Comparison of ENCODE assay signal across 8 mouse cellular contexts in the genomic region with DNA sequence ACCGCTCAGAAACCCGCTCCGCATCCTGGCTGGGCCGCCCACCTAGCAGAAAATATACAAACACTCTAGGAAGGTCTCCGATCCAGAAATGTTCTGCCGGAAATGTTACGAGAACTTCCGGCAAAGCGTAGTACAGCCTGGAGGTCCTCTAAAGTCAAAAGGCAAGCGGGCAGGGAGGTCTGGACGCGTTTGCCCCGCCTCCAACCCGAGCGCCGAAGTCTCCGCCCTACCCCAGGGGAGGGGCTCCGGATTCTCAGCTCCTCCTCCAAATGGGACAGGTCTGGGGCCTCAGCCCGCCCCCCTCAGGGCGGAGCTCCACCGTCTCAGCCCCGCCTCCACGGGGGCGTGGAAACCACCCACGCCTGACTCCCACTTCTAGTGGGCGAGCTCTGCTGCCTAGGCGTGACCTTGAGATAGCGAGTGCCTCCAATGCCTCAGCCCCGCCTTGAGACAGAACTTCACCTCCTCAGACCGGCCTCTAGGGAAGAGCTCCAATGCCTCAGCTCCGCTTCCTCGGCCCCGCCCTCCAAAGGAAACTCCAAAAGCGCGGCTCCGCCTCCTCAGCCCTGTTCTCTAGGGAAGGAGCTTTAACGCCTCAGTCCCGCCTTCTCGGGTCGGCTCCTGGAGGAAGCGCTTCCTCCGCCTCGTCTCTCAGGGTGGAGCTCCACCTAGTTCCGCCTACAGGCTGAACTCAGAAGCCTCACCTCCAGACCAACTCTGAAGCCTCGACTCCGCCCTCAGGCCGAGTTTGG. TPM values are rescaled to one million over a fixed set of nuclear protein-coding genes. Genes with fewer than 3 reads are reported as not detected.
DNase-seq lines count a peak whose midpoint lies in the region; ATAC-seq and TF ChIP-seq lines count a peak whose summit lies in the region.

A gene (minus strand): TSS at position 171 of the 752 bp plus-strand sequence.

- WGBS in forebrain, embryonic 13.5 days: under 1% methylated on average over 46 of the region's 47 CpGs
- under 1% methylated on average over 47 of the region's 47 CpGs for WGBS in large intestine, adult 2 months
- under 1% methylated on average over 44 of the region's 47 CpGs for WGBS in liver, postnatal 0 days (ENCODE audit: insufficient replicate concordance)
- under 1% methylated on average over 47 of the region's 47 CpGs for WGBS in neural tube, embryonic 14.5 days

- TF ChIP-seq POLR2A in ES-Bruce4 (IDR thresholded peaks at IDR 0.05; ENCODE audit: insufficient read depth, low read length): peak; percentile 25

- H3K9me3 ChIP-seq in ES-Bruce4 (replicated peaks; ENCODE audit: control insufficient read depth, insufficient read depth, low read length, poor library complexity, severe bottlenecking): no peaks in the 10 kb centered on the region
- H3K9me3 ChIP-seq in forebrain, embryonic 13.5 days (replicated peaks): no peaks in the 10 kb centered on the region
- H3K9me3 ChIP-seq in liver, postnatal 0 days (ENCODE audit: low read length): no peaks in the 10 kb centered on the region
- H3K9me3 ChIP-seq in neural tube, embryonic 14.5 days (ENCODE audit: control insufficient read depth, low read length): no peaks in the 10 kb centered on the region

- 0 out of 2 replicates have a peak, but pooled peaks have one; percentile 11 for TF ChIP-seq EP300 in ES-Bruce4 (IDR thresholded peaks at IDR 0.05; ENCODE audit: insufficient read depth, low read depth, low read length)
- TF ChIP-seq EP300 in liver, postnatal 0 days (IDR thresholded peaks at IDR 0.05; ENCODE audit: low read depth): no peak

- H3K27me3 ChIP-seq in ES-Bruce4 (ENCODE audit: control insufficient read depth, insufficient read depth, low read length, poor library complexity, severe bottlenecking): no peaks in the 10 kb centered on the region
- H3K27me3 ChIP-seq in forebrain, embryonic 13.5 days: peaks cover 2% of the 10 kb centered on the region; the same call in 1 of the 2 replicates
- H3K27me3 ChIP-seq in liver, postnatal 0 days (ENCODE audit: insufficient read depth, low read length): no peaks in the 10 kb centered on the region
- no peaks in the 10 kb centered on the region for H3K27me3 ChIP-seq in neural tube, embryonic 14.5 days (ENCODE audit: control insufficient read depth, insufficient read depth, low read length)

- TF ChIP-seq CTCF in ES-Bruce4 (IDR thresholded peaks at IDR 0.05; ENCODE audit: low read depth, low read length): no peak
- peak; percentile 56; the same call in 1 of the 2 replicates for TF ChIP-seq CTCF in liver, postnatal 0 days (IDR thresholded peaks at IDR 0.05; ENCODE audit: low read depth)

- H3K4me1 ChIP-seq in ES-Bruce4 (ENCODE audit: control insufficient read depth, insufficient read depth, low read length): no peaks in the 10 kb centered on the region
- H3K4me1 ChIP-seq in forebrain, embryonic 13.5 days: peaks cover 22% of the 10 kb centered on the region
- H3K4me1 ChIP-seq in liver, postnatal 0 days (ENCODE audit: insufficient read depth): peaks cover 16% of the 10 kb centered on the region
- H3K4me1 ChIP-seq in neural tube, embryonic 14.5 days (ENCODE audit: control insufficient read depth, insufficient read depth, low read length): peaks cover 9% of the 10 kb centered on the region

- intact Hi-C loops in heart, postnatal 10 days (cut with DNase I): loop anchor here (1.0 kb wide), 1 partner anchor 19 kb away; a partner anchor contains a TSS

- H3K4me3 ChIP-seq in ES-Bruce4 (ENCODE audit: low read depth, low read length): peak within 1 kb of the TSS; percentile 98
- H3K4me3 ChIP-seq in forebrain, embryonic 13.5 days: peak within 1 kb of the TSS; percentile 77
- H3K4me3 ChIP-seq in liver, postnatal 0 days (ENCODE audit: low read depth, low read length): peak within 1 kb of the TSS; percentile 78
- peak within 1 kb of the TSS; percentile 91 for H3K4me3 ChIP-seq in neural tube, embryonic 14.5 days (ENCODE audit: low read depth, low read length)

- peak; percentile 99 for DNase-seq in heart, postnatal 10 days
- peak; percentile 97 for DNase-seq in large intestine, adult 2 months (ENCODE audit: low read depth, low spot score)
- peak; percentile 99 for DNase-seq in liver, postnatal 0 days
- peak; percentile 99 for DNase-seq in testis, postnatal 10 days (ENCODE audit: low spot score)

- H3K9ac ChIP-seq in ES-Bruce4 (ENCODE audit: low read depth, poor library complexity, severe bottlenecking): peak within 1 kb of the TSS; percentile 85
- H3K9ac ChIP-seq in forebrain, embryonic 13.5 days: peak within 1 kb of the TSS; percentile 87
- peak within 1 kb of the TSS; percentile 85 for H3K9ac ChIP-seq in liver, postnatal 0 days (replicated peaks)
- peak within 1 kb of the TSS; percentile 86 for H3K9ac ChIP-seq in neural tube, embryonic 14.5 days (replicated peaks; ENCODE audit: low read depth, low read length)

- peak within 1 kb of the TSS; percentile 94 for H3K27ac ChIP-seq in ES-Bruce4 (ENCODE audit: insufficient read depth, low read length)
- H3K27ac ChIP-seq in forebrain, embryonic 13.5 days: peak within 1 kb of the TSS; percentile 82
- peak within 1 kb of the TSS; percentile 88 for H3K27ac ChIP-seq in liver, postnatal 0 days (ENCODE audit: low read depth)
- H3K27ac ChIP-seq in neural tube, embryonic 14.5 days (ENCODE audit: low read depth, low read length): peak within 1 kb of the TSS; percentile 64

- peaks cover 15% of the 10 kb centered on the region for H3K36me3 ChIP-seq in ES-Bruce4 (ENCODE audit: control insufficient read depth, insufficient read depth, low read length, poor library complexity, severe bottlenecking)
- H3K36me3 ChIP-seq in forebrain, embryonic 13.5 days (ENCODE audit: poor library complexity, severe bottlenecking): peaks cover 10% of the 10 kb centered on the region
- peaks cover 19% of the 10 kb centered on the region for H3K36me3 ChIP-seq in liver, postnatal 0 days (replicated peaks; ENCODE audit: insufficient read depth, low read length)
- peaks cover 8% of the 10 kb centered on the region for H3K36me3 ChIP-seq in neural tube, embryonic 14.5 days (ENCODE audit: control insufficient read depth, insufficient read depth, low read length)

- ATAC-seq in cerebellum, adult (ENCODE audit: insufficient number of reproducible peaks, low FRiP score, low TSS enrichment): peak; percentile 96
- peak; percentile 98 for ATAC-seq in forebrain, embryonic 13.5 days
- peak; percentile 93 for ATAC-seq in liver, postnatal 0 days
- ATAC-seq in neural tube, embryonic 14.5 days (ENCODE audit: low read depth): peak; percentile 97

- peak within 1 kb of the TSS; percentile 75 for H3K4me2 ChIP-seq in forebrain, embryonic 13.5 days
- H3K4me2 ChIP-seq in liver, postnatal 0 days (ENCODE audit: low read depth, low read length): peak within 1 kb of the TSS; percentile 87
- peak within 1 kb of the TSS; percentile 69 for H3K4me2 ChIP-seq in neural tube, embryonic 14.5 days (ENCODE audit: low read depth, low read length)

RNA-seq across cellular contexts. Expression of the gene that starts here (rescaled TPM):
- polyA plus RNA-seq in ES-Bruce4 (2011; ENCODE audit: insufficient read depth, insufficient read length, low read depth, missing spikeins): 11.2 and 12.0 TPM in 2 replicates
- 10.9 and 12.3 TPM in 2 replicates for polyA plus RNA-seq in forebrain, embryonic 13.5 days (2015; fragmentation: Nextera tagmentation; extraction: Ambion mirVana)
- 1 to 10 TPM; 7.2 to 8.2 TPM for total RNA-seq in heart, postnatal 10 days (2021)
- polyA plus RNA-seq in large intestine, adult 2 months (2012; rRNA removed): 1.3 and 2.0 TPM in 2 replicates
- 6.3 and 6.7 TPM in 2 replicates for polyA plus RNA-seq in liver, postnatal 0 days (2015; fragmentation: Nextera tagmentation; extraction: Ambion mirVana)
- 11.4 and 13.1 TPM in 2 replicates for polyA plus RNA-seq in neural tube, embryonic 14.5 days (2014; fragmentation: Nextera tagmentation; extraction: Ambion mirVana)

Comparison
In these comparisons a context has a peak if more than half of its experiments do, and no peak if none do; other contexts are left out.
1. Peak in every context shown above with its lines: DNase-seq, ATAC-seq, H3K4me3 ChIP-seq and H3K27ac ChIP-seq.